Mouse (Mus musculus): ENCODE results near the gene Ak2. TPM values are rescaled to one million over a fixed set of nuclear protein-coding genes. Genes with fewer than 3 reads are reported as not detected.

The Ak2 gene
- polyA plus RNA-seq, 1 experiment, result 176 TPM

- no peak overlapping the region for H3K4me3 ChIP-seq (ENCODE audit: insufficient read depth, poor library complexity, severe bottlenecking)
- H3ac ChIP-seq (ENCODE audit: control insufficient read depth, insufficient read length, low read depth), result no peak overlapping the region
- H3K79me2 ChIP-seq (ENCODE audit: control insufficient read depth, insufficient read depth), result no peaks in the 10 kb centered on the region
- no peaks in the 10 kb centered on the region for H3K79me3 ChIP-seq (ENCODE audit: low read depth)
- H3K36me3 ChIP-seq (ENCODE audit: control insufficient read depth, insufficient read depth), result no peaks in the 10 kb centered on the region
- H3K27me3 ChIP-seq (ENCODE audit: control insufficient read depth, insufficient read depth, insufficient read length), result no peaks in the 10 kb centered on the region
- TF ChIP-seq MYOG (IDR thresholded peaks at IDR 0.05; ENCODE audit: control insufficient read depth, extremely low read depth, insufficient read length), result no peak
- TF ChIP-seq FOSL1 (IDR thresholded peaks at IDR 0.05; ENCODE audit: insufficient read depth, low read length, poor library complexity, severe bottlenecking), result no peak
- TF ChIP-seq CTCF (IDR thresholded peaks at IDR 0.05; ENCODE audit: control insufficient read depth, insufficient read depth, insufficient read length), result no peak
- TF ChIP-seq USF1 (IDR thresholded peaks at IDR 0.05; ENCODE audit: low read depth), result no peak
- no peak for TF ChIP-seq MYOD1 (IDR thresholded peaks at IDR 0.05; ENCODE audit: control insufficient read depth, insufficient read length, low read depth)
- TF ChIP-seq CEBPB (IDR thresholded peaks at IDR 0.05; ENCODE audit: low read depth), result no peak
- no peak for TF ChIP-seq MAX (IDR thresholded peaks at IDR 0.05)
Observed at GRCm38 (mm10) chr4:129024775-129025174, 33.0 kb downstream of the Ak2 start.

GRCm38 (mm10) chr4:129025707-129026106, 33.9 kb downstream of the Ak2 start:
- H3K27me3 ChIP-seq (ENCODE audit: control insufficient read depth, insufficient read depth, insufficient read length), result no peaks in the 10 kb centered on the region
- no peaks in the 10 kb centered on the region for H3K79me3 ChIP-seq (ENCODE audit: low read depth)
- no peaks in the 10 kb centered on the region for H3K36me3 ChIP-seq (ENCODE audit: control insufficient read depth, insufficient read depth)
- TF ChIP-seq FOSL1 (IDR thresholded peaks at IDR 0.05; ENCODE audit: insufficient read depth, low read length, poor library complexity, severe bottlenecking) (no peak), MYOG (IDR thresholded peaks at IDR 0.05; ENCODE audit: control insufficient read depth, extremely low read depth, insufficient read length) (no peak), MAX (IDR thresholded peaks at IDR 0.05) (no peak), CTCF (IDR thresholded peaks at IDR 0.05; ENCODE audit: control insufficient read depth, insufficient read depth, insufficient read length) (no peak), USF1 (IDR thresholded peaks at IDR 0.05; ENCODE audit: low read depth) (no peak), MYOD1 (IDR thresholded peaks at IDR 0.05; ENCODE audit: control insufficient read depth, insufficient read length, low read depth) (no peak), CEBPB (IDR thresholded peaks at IDR 0.05; ENCODE audit: low read depth) (no peak)
- no peak overlapping the region for H3ac ChIP-seq (ENCODE audit: control insufficient read depth, insufficient read length, low read depth)
- H3K79me2 ChIP-seq (ENCODE audit: control insufficient read depth, insufficient read depth), result no peaks in the 10 kb centered on the region
- no peak overlapping the region for H3K4me3 ChIP-seq (ENCODE audit: insufficient read depth, poor library complexity, severe bottlenecking)

GRCm38 (mm10) chr4:129030746-129031145, 39.0 kb downstream of the Ak2 start:
- TF ChIP-seq MYOG (IDR thresholded peaks at IDR 0.05; ENCODE audit: control insufficient read depth, extremely low read depth, insufficient read length) (no peak), CTCF (IDR thresholded peaks at IDR 0.05; ENCODE audit: control insufficient read depth, insufficient read depth, insufficient read length) (no peak), CEBPB (IDR thresholded peaks at IDR 0.05; ENCODE audit: low read depth) (no peak), MAX (IDR thresholded peaks at IDR 0.05) (no peak), FOSL1 (IDR thresholded peaks at IDR 0.05; ENCODE audit: insufficient read depth, low read length, poor library complexity, severe bottlenecking) (no peak), MYOD1 (IDR thresholded peaks at IDR 0.05; ENCODE audit: control insufficient read depth, insufficient read length, low read depth) (no peak), USF1 (IDR thresholded peaks at IDR 0.05; ENCODE audit: low read depth) (no peak)
- Histone ChIP-seq H3ac (ENCODE audit: control insufficient read depth, insufficient read length, low read depth) (no peak overlapping the region), H3K36me3 (ENCODE audit: control insufficient read depth, insufficient read depth) (no peaks in the 10 kb centered on the region), H3K27me3 (ENCODE audit: control insufficient read depth, insufficient read depth, insufficient read length) (no peaks in the 10 kb centered on the region), H3K4me3 (ENCODE audit: insufficient read depth, poor library complexity, severe bottlenecking) (no peak overlapping the region), H3K79me3 (ENCODE audit: low read depth) (no peaks in the 10 kb centered on the region), H3K79me2 (ENCODE audit: control insufficient read depth, insufficient read depth) (no peaks in the 10 kb centered on the region)

GRCm38 (mm10) chr4:129031408-129031965, 39.7 kb downstream of the Ak2 start:
- Histone ChIP-seq H3ac (ENCODE audit: control insufficient read depth, insufficient read length, low read depth) (no peak overlapping the region), H3K4me3 (ENCODE audit: insufficient read depth, poor library complexity, severe bottlenecking) (no peak overlapping the region), H3K36me3 (ENCODE audit: control insufficient read depth, insufficient read depth) (no peaks in the 10 kb centered on the region), H3K79me2 (ENCODE audit: control insufficient read depth, insufficient read depth) (no peaks in the 10 kb centered on the region), H3K27me3 (ENCODE audit: control insufficient read depth, insufficient read depth, insufficient read length) (no peaks in the 10 kb centered on the region), H3K79me3 (ENCODE audit: low read depth) (no peaks in the 10 kb centered on the region)
- TF ChIP-seq MAX (IDR thresholded peaks at IDR 0.05) (no peak), CEBPB (IDR thresholded peaks at IDR 0.05; ENCODE audit: low read depth) (no peak), MYOD1 (IDR thresholded peaks at IDR 0.05; ENCODE audit: control insufficient read depth, insufficient read length, low read depth) (no peak), CTCF (IDR thresholded peaks at IDR 0.05; ENCODE audit: control insufficient read depth, insufficient read depth, insufficient read length) (no peak), FOSL1 (IDR thresholded peaks at IDR 0.05; ENCODE audit: insufficient read depth, low read length, poor library complexity, severe bottlenecking) (no peak), MYOG (IDR thresholded peaks at IDR 0.05; ENCODE audit: control insufficient read depth, extremely low read depth, insufficient read length) (no peak), USF1 (IDR thresholded peaks at IDR 0.05; ENCODE audit: low read depth) (no peak)

- Histone ChIP-seq H3ac (ENCODE audit: control insufficient read depth, insufficient read length, low read depth) (no peak overlapping the region), H3K79me2 (ENCODE audit: control insufficient read depth, insufficient read depth) (no peaks in the 10 kb centered on the region), H3K27me3 (ENCODE audit: control insufficient read depth, insufficient read depth, insufficient read length) (no peaks in the 10 kb centered on the region), H3K79me3 (ENCODE audit: low read depth) (no peaks in the 10 kb centered on the region), H3K4me3 (ENCODE audit: insufficient read depth, poor library complexity, severe bottlenecking) (no peak overlapping the region), H3K36me3 (ENCODE audit: control insufficient read depth, insufficient read depth) (no peaks in the 10 kb centered on the region)
- TF ChIP-seq MAX (IDR thresholded peaks at IDR 0.05), result no peak
- peak; percentile 72 for TF ChIP-seq CEBPB (IDR thresholded peaks at IDR 0.05; ENCODE audit: low read depth)
Observed at GRCm38 (mm10) chr4:129032133-129032962, 40.6 kb downstream of the Ak2 start.

Data from C2C12 (cell line).